Mouse (Mus musculus) heart, postnatal 10 days (tissue): ENCODE measurements around the gene Gpx7. TPM values are rescaled to one million over a fixed set of nuclear protein-coding genes. Genes with fewer than 3 reads are reported as not detected.
"Not testable (repeated sequence)": the region's sequence is repeated elsewhere in the genome, so short reads cannot be mapped to it uniquely, and the experiment has no call there.

Experiments
- DNase-seq, 2 experiments: peaks; one replicate each; pipeline ENCODE4 v3.0.0; 2021
- intact Hi-C: fragments of 180-260 bp; cut with DNase I; formaldehyde crosslinking; loops from one replicate; pipeline ENCODE4 v1.15.1; 2025
- total RNA-seq, 2 experiments: library from RNA; stranded (reverse); gene quantifications; 2 replicates each; pipeline ENCODE4 v1.2.3; 2021

Gene Gpx7
- total RNA-seq, 2 experiments from 2014 or later = 22.3 to 22.6 TPM

- intact Hi-C loops = loop anchor here (5.0 kb wide), 1 partner anchor 50 kb away; the partner anchor contains the start of gene Gpx7
- no peak for DNase-seq
Measured at GRCm38 (mm10) chr4:108357458-108357857, 49.3 kb downstream of the Gpx7 start.

GRCm38 (mm10) chr4:108353591-108353990, 53.2 kb downstream of the Gpx7 start:
- intact Hi-C loops, DNase-seq: not testable (repeated sequence)

- intact Hi-C loops = no loop called here
- peak; percentile 60 to 64 for DNase-seq
Measured at GRCm38 (mm10) chr4:108350819-108351218, 55.9 kb downstream of the Gpx7 start.

Other genes with a start within 250 kb of the Gpx7 start
- 10 to 100 TPM; 32.5 to 34.2 TPM for gene Echdc2, start 241.5 kb downstream of the Gpx7 start, total RNA-seq
- gene Zyg11a, start 188.9 kb downstream of the Gpx7 start, total RNA-seq = not detected
- 10 to 100 TPM; 36.5 to 37.5 TPM for gene Zyg11b, start 105.9 kb downstream of the Gpx7 start, total RNA-seq
- gene Coa7, start 78.8 kb downstream of the Gpx7 start, total RNA-seq = 10 to 100 TPM; 45.8 to 48.5 TPM
- not detected for gene Shisal2a, start 23.6 kb downstream of the Gpx7 start, total RNA-seq
- gene Tut4, start 52.5 kb upstream of the Gpx7 start, total RNA-seq = 10 to 100 TPM; 41.0 to 43.8 TPM
- 10 to 100 TPM; 28.6 to 28.8 TPM for gene Prpf38a, start 172.4 kb upstream of the Gpx7 start, total RNA-seq
- 1 to 10 TPM in 1 of 2 experiments, under 1 TPM in 1; 0.96 to 1.3 TPM for gene Orc1, start 172.5 kb upstream of the Gpx7 start, total RNA-seq
- gene Cc2d1b, start 213.0 kb upstream of the Gpx7 start, total RNA-seq = 10 to 100 TPM; 21.6 to 21.7 TPM